Mouse (Mus musculus) ZHBTc4 (cell line): ENCODE measurements at regions not wholly inside any gene's neighbourhood (a gene's known extent, or its start where the extent isn't known, plus 50 kb on each side); places are given as distances from the start of the nearest gene placed in this dataset.
A peak's percentile ranks its signal among the peaks of the same experiment; 100 is the strongest.

ENCODE experiments used
- DNase-seq: peaks from one replicate; pipeline ENCODE4 v3.0.0-alpha.2; 2011; ENCODE audit warnings: low read depth, low spot score

DNA sequence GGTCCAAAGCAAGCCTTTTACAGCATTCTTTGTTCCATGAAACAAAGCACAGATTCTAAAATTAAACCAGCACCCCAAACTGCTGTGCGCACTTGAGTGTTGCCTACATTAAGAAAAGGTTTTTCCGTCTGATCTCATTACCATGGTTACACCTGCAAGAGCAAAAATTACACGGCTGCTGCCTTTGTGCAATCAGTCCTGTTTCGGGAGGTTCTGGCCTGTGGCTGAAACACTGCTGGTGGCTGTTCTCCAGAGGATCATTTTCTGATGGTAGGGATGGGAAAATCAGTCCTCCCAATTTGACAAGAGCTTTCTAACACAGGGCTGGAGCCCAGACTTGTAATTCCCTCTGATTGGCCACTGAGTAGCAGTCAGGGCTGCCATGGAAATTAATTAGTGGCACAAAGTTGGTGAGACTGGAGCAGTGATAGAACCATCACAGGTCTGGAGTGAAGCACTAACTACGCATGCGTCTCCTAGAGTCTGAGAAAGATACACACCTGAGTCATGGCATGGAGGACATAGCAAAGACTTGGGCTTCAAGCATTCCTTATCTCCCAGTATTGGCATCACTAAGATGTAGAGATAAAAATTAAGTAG lies 114.8 kb upstream of the Fam49a start:
- DNase-seq: no peak

- DNase-seq: no peak
These were observed 114.1 kb upstream of the Fam49a start for GRCm38 (mm10) chr12:12147847-12148246.

- peak; percentile 47 for DNase-seq
These were observed 113.1 kb upstream of the Fam49a start for GRCm38 (mm10) chr12:12148659-12149399.

- no peak for DNase-seq
These were observed 97.5 kb upstream of the Fam49a start for GRCm38 (mm10) chr12:12164411-12164810.

GRCm38 (mm10) chr12:12170581-12170980 lies 91.4 kb upstream of the Fam49a start:
- DNase-seq: no peak

- no peak for DNase-seq
These were observed 89.7 kb upstream of the Fam49a start for GRCm38 (mm10) chr12:12172087-12172823.

DNA sequence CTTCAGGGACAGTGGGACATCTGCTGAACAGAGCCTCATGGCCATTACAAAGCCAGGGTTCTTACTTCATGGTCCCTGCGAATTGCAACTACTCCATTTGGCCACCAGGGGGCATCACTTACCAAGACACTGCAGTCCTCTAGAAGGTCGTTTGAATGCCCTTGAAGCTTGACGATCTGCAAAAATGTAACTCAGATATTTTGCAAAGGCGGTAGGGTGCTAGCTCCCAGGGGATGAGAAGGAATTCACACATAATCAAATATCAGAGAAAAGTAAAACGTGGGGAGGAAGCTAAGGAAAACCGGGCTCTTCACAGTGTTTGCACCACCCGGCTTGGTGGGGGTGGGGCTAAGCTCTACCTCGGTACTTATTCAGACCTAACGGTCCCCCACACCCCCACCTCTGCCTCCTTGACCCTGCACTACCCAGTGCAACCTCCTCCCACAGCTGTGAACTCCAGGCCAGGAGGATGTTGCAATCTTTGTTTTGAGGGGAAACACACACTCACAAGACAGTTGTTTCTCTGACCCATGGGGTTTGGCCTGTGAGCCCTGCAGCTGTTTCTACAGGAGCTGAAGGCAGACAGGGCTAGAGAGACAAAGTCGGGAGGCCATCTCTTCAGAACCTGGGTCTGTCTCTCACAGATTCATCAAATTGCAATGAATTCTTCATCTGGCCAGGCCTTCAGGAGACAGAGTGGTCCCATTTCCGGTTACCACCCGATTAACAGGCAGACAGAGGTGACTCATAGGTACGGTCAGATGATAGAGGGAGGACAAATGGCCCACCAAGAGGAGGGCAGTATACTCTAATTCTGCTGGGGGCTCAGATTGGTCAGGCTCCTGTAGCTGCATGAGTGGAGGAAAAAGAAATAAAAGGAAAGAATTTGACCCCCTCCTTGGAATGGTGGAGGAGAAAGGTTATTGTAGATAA lies 85.3 kb upstream of the Fam49a start:
- DNase-seq: peak; percentile 94

GRCm38 (mm10) chr12:12177264-12178043 lies 84.5 kb upstream of the Fam49a start:
- peak; percentile 97 for DNase-seq

DNA sequence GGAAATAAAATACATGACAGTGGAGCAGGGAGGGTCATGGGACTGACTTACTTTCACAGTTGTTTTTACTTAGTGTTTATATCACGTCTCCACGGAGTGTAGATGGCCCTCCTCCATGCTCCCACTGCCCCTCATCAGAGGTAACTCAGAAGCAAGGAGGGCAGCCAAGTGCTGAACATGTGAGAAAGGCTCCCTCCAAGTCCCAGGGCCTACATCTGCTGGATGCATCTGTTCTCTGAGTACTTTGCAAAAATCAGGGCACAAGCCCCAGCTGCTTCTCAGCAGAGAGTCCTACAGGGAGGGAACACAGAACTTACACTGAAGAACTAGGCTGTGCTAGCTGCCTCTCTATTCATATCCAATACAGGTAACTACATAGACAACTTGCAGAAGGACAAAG lies 83.5 kb upstream of the Fam49a start:
- DNase-seq: no peak

DNA sequence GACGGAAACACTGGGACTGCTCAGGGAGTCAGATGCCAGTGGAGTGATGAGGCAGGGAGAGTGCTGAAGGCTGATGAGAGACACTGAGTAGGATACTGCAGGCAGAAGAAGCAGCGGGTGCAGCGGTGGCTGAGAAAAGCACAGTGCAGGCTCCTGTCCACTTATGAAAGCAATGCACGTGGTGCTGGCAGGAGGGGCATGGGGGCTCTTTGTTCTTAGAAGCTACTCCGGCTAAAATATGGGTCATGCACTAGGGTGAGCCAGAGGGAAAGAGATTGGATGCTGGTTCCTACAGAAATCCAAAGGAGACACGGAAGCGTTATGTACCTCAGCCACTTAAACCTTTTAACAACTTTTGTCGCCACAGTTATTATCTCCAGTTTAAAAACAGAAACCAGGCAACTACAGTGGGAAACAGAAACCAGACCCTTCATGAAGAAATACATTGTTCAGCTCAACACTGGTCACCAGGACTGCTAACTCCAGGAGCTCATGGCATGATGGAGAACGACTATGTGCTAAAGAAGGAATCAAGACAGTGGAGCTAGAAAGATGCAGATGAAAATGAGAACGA lies 82.6 kb upstream of the Fam49a start:
- DNase-seq: no peak

DNA sequence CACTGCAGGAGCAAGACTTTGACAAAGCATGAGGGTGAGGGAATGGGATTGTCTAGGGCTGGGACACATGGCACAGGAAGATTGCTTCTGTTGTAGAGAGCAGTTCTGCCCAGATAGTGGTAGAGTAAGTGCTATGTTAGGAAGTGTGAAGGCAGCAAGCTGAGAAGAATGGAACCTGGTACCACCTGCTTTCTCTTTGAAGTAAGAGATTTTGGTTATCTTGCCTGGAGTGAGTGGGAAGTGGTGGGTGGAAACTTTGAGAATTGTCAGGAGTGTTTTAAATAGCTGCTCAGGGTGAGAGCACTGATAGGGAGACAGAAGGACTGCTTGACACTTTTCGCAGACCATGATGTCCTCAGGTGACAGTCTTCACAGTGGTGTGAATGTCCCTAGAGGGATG lies 81.0 kb upstream of the Fam49a start:
- no peak for DNase-seq

DNA sequence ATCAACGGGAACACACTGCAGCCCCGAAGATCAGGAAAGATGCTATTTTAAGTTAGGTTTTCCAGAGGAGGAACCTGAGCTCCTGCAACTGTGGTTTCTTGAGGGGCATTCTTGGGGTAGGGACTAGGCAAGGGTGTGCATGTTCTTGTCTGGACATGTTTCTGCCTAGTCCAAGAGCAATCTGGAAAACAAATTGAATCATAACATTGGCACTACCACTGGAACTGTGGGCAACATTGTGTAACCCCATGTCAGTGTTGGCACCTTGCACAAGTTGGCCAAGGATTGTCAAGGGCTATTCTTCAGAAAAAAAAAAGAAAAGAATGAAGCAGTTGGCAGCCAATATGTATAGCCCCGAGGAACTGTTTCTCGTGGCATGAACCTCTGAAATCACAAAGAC lies 80.3 kb upstream of the Fam49a start:
- no peak for DNase-seq

DNA sequence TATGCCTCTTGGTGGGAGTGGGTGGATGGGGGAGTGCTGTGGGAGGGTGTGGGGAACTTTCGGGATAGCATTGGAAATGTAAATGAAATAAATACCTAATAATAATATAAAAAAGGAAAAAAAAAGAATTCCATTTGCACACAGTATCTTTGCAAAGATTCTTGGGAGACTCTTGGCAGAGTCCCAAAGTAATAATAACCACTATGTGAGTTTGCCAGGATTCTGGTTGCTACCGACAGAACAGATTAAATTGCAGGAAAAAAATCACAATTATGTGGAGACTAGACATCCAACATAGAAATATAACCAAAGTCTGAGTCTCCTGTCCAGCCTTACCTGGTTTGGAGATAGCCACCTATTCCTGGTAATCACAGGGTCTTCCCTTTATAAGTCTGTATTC lies 75.6 kb upstream of the Fam49a start:
- DNase-seq: no peak

- DNase-seq: no peak
These were observed 66.9 kb upstream of the Fam49a start for GRCm38 (mm10) chr12:12195066-12195465.

DNA sequence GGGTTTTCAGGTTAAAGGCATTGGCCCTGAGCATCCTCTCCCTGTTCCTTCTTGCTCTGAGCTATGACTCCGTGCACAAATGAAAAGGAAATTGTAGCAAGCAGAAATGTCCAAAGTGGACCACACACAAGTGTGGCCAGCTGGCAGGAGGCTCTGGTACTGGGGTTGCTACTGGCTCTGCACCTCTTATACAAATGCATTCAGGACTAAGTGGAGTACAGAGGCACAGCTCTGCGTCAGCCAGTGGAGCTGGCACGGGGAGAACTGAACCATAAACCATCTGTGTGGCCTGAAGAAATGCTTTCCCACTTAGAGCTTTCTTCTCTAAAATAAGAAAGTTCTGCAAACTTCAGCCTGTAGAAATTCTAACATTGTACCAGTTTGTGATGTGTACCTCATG lies 65.3 kb upstream of the Fam49a start:
- no peak for DNase-seq

- DNase-seq: no peak
These were observed 53.7 kb upstream of the Fam49a start for GRCm38 (mm10) chr12:12208216-12208615.
